Mouse (Mus musculus) brain, embryonic 14.5 days (tissue): ENCODE measurements around the gene Vmac. TPM values are rescaled to one million over a fixed set of nuclear protein-coding genes. Genes with fewer than 3 reads are reported as not detected.
A peak's percentile ranks its signal among the peaks of the same experiment; 100 is the strongest.

ENCODE experiments used
- DNase-seq: peaks from one replicate; pipeline ENCODE4 v3.0.0-alpha.2; 2011; ENCODE audit warnings: low read depth
- CTCF ChIP-seq: fragments of 200-500 bp; IDR thresholded peaks from 2 replicates; pipeline ENCODE4 v1.5.1; 2012; ENCODE audit warnings: inconsistent platforms, mild to moderate bottlenecking, moderate library complexity, borderline replicate concordance; ENCODE audit not compliant: insufficient read depth, insufficient read length; ENCODE audit errors: extremely low read depth
- POLR2A ChIP-seq: fragments of 200-500 bp; IDR thresholded peaks from 2 replicates; pipeline ENCODE4 v1.6.1; 2012; ENCODE audit warnings: mild to moderate bottlenecking, inconsistent platforms, borderline replicate concordance; ENCODE audit not compliant: poor library complexity, insufficient read depth, insufficient read length, severe bottlenecking; ENCODE audit errors: extremely low read depth
- polyA plus RNA-seq: library from polyadenylated mRNA; depleted of rRNA; stranded (reverse); fragments of >200 nt; gene quantifications from 2 replicates; pipeline ENCODE4 v1.2.3, GENCODE M21; 2012; rRNA removed

Vmac gene
- polyA plus RNA-seq, 1 experiment = 18.2 TPM

DNA sequence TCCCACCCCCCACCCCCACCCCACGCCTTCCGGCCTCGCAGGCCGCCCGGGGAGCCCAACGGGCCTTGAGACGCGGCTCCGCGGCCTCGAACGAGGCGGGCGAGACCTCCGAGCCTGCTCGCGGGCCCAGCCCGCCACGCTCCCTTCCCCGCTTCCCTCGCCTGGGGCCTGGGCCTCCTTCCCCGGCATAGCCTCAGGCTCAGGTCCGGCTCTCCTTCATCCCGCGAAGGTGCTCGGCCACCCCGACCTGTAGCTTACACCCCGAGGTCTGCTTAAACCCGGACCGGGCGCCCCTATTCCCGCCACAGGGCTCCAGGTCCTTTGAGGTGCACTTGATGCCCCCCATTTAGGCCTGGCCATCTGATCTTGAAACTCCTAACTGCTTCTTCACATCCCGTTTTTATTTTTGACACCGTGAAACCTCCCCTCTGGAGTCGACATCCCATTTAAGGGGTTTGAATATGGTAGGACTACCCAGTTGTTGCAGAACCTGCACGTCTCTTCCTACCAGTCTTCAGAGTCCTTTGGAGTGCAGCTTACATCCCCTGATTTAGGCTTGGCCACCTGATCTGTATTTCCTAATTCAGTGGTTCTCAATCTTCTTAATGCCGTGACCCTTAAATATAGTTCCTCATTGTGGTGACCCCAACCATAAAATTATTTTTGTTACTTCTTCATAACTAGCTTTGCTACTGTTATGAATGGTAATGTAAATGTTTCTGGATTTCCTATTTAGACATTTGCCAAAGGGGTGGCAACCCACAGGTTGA, 44.0 kb downstream of the Vmac start:
- peak; percentile 6 for DNase-seq
- TF ChIP-seq POLR2A = no peak
- TF ChIP-seq CTCF = no peak

GRCm38 (mm10) chr17:56672941-56673646, 44.7 kb downstream of the Vmac start, which contains the start of gene Ranbp3:
Ranbp3 (plus strand) TSS chr17:56673294.
- DNase-seq = peak; percentile 100
- TF ChIP-seq CTCF (no peak), POLR2A (peak; percentile 79)

- no peak for DNase-seq
- TF ChIP-seq POLR2A = no peak
- TF ChIP-seq CTCF = no peak
Measured at GRCm38 (mm10) chr17:56669766-56670165, 48.1 kb downstream of the Vmac start.

DNA sequence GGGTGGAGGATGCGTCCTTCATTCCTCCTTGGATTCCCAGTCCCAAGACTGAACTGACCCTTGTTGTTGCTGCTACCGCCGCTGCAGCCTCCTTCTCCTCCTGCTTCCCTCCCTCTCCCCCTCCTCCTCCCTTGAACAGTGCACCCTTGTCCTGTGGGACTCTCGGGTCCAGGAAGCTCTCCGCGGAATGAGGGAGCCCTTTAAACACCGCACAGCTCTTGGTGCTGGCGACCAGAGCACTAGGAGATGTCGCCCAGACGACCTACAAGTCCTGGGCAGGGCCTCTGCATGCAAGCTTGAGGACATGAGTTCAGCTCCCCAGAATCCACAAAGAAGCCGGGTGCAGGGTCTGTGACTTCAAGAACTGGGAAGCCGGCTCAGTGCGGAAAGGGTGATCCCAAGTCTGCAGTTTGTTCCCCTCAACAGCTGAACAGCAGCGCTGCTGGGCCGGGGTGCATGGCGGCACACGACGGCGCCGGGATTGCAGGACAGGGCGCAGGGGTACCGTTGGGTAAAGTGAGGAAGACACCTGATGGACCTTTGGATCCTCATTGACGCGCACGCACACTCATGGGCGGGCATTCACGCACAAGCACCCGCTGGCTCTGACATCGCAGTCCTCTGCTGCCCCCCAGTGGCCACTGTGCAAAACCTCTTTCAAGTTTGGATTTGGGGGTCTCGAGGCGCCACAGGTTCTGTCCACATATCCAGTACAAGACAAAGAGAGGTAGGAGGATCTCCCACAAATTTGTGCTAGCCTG, 49.3 kb downstream of the Vmac start:
- DNase-seq = peak; percentile 93
- no peak for TF ChIP-seq POLR2A
- peak; percentile 96 for TF ChIP-seq CTCF

GRCm38 (mm10) chr17:56667591-56667990, 50.2 kb downstream of the Vmac start:
- TF ChIP-seq POLR2A (no peak), CTCF (no peak)
- no peak for DNase-seq

DNA sequence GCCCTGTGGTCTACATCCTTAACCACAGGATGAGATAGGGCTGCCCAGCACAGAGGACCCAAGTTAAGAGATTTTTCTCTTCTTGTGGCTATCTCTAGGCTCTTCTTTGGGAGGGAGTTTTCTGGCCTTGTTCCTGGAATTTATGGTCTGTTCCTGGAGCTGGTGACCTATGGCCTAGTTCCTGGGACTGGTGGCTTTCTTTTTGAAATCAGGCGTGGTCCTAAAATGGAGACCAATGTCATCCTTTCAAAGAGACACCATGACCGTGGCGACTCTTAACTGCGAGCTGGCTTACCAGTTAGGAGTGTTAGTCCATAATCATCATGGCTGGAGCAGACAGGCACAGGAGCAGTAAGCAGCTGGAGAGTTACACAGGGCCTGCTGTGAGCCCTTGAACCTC, 51.4 kb downstream of the Vmac start:
- TF ChIP-seq CTCF (no peak), POLR2A (no peak)
- no peak for DNase-seq

GRCm38 (mm10) chr17:56664333-56664732, 53.5 kb downstream of the Vmac start:
- peak; percentile 16 for DNase-seq
- TF ChIP-seq CTCF (no peak), POLR2A (no peak)

Other genes with a start within 250 kb of the Vmac start
- gene Ptprs, start 241.5 kb downstream of the Vmac start, polyA plus RNA-seq = 1,311 and 1,669 TPM in 2 replicates
- gene Znrf4, start 205.6 kb downstream of the Vmac start, polyA plus RNA-seq = 0.05 TPM in 1 of 2 replicates, not detected in the other
- gene Gm20219, start 163.6 kb downstream of the Vmac start, polyA plus RNA-seq = 2.9 and 3.1 TPM in 2 replicates
- gene Safb2, start 133.4 kb downstream of the Vmac start, polyA plus RNA-seq = 53.9 and 127 TPM in 2 replicates
- 117 and 173 TPM in 2 replicates for gene Safb, start 133.2 kb downstream of the Vmac start, polyA plus RNA-seq
- gene 2410015M20Rik, start 108.3 kb downstream of the Vmac start, polyA plus RNA-seq = 101 and 119 TPM in 2 replicates
- 1,808 and 2,187 TPM in 2 replicates for gene Rpl36, start 104.6 kb downstream of the Vmac start, polyA plus RNA-seq
- gene Lonp1, start 91.1 kb downstream of the Vmac start, polyA plus RNA-seq = 70.4 and 77.2 TPM in 2 replicates
- gene Catsperd, start 89.9 kb downstream of the Vmac start, polyA plus RNA-seq = 4.0 TPM in 2 replicates
- gene Ranbp3, start 44.7 kb downstream of the Vmac start, polyA plus RNA-seq = 146 and 176 TPM in 2 replicates
- 313 and 400 TPM in 2 replicates for gene Ndufa11, start 255 bp downstream of the Vmac start, polyA plus RNA-seq
- 5.2 and 5.4 TPM in 2 replicates for gene Nrtn, start 39.5 kb upstream of the Vmac start, polyA plus RNA-seq
- gene Dus3l, start 46.7 kb upstream of the Vmac start, polyA plus RNA-seq = 139 and 198 TPM in 2 replicates
- gene Prr22, start 52.2 kb upstream of the Vmac start, polyA plus RNA-seq = 3.1 and 3.9 TPM in 2 replicates
- 7.8 and 11.1 TPM in 2 replicates for gene Rfx2, start 113.0 kb upstream of the Vmac start, polyA plus RNA-seq
- not detected in 2 replicates for gene Acsbg2, start 156.4 kb upstream of the Vmac start, polyA plus RNA-seq
- 0.03 and 0.07 TPM in 2 replicates for gene 1700061G19Rik, start 157.5 kb upstream of the Vmac start, polyA plus RNA-seq
- gene Mllt1, start 217.4 kb upstream of the Vmac start, polyA plus RNA-seq = 149 and 153 TPM in 2 replicates